Mouse (Mus musculus) liver, postnatal 0 days (tissue): Measurements from ENCODE around the gene Lmln. TPM values are rescaled to one million over a fixed set of nuclear protein-coding genes. Genes with fewer than 3 reads are reported as not detected.
"Not testable (repeated sequence)": the region's sequence is repeated elsewhere in the genome, so short reads cannot be mapped to it uniquely, and the experiment has no call there.

Experiments used
- ATAC-seq: fragments of 200-750 bp; cut with Nextera tagmentation; 2 replicates; pipeline ENCODE4 v1.8.0; 2017; ENCODE audit warnings: mild to moderate bottlenecking, moderate library complexity
- DNase-seq: peaks from one replicate; pipeline ENCODE4 v3.0.0-alpha.2; 2016
- H3K27ac ChIP-seq: fragments of 300-500 bp; sonication (generic); 2 replicates; pipeline ENCODE4 v1.5.1; 2014; ENCODE audit warnings: antibody characterized with exemption, moderate library complexity, mild to moderate bottlenecking, low read depth
- H3K27me3 ChIP-seq: fragments of 300-500 bp; sonication (generic); 2 replicates; pipeline ENCODE4 v1.6.1; 2014; ENCODE audit warnings: low read length, control low read depth, mixed read lengths; ENCODE audit not compliant: insufficient read depth
- H3K36me3 ChIP-seq: fragments of 300-500 bp; sonication (generic); replicated peaks from 2 replicates; pipeline ENCODE4 v1.6.1; 2014; ENCODE audit warnings: mild to moderate bottlenecking, control low read depth, low read length, moderate library complexity, mixed read lengths; ENCODE audit not compliant: insufficient read depth
- H3K4me1 ChIP-seq: fragments of 300-500 bp; sonication (generic); 2 replicates; pipeline ENCODE4 v1.6.1; 2014; ENCODE audit warnings: antibody characterized with exemption, mild to moderate bottlenecking, control low read depth; ENCODE audit not compliant: insufficient read depth
- H3K4me2 ChIP-seq: fragments of 300-500 bp; sonication (generic); 2 replicates; pipeline ENCODE4 v1.6.1; 2014; ENCODE audit warnings: low read depth, mild to moderate bottlenecking, low read length, moderate library complexity, mixed read lengths
- H3K4me3 ChIP-seq: fragments of 300-500 bp; sonication (generic); 2 replicates; pipeline ENCODE4 v1.5.1; 2014; ENCODE audit warnings: low read depth, low read length
- H3K9ac ChIP-seq: fragments of 300-500 bp; sonication (generic); replicated peaks from 2 replicates; pipeline ENCODE4 v1.6.1; 2014; ENCODE audit warnings: mild to moderate bottlenecking, moderate library complexity
- H3K9me3 ChIP-seq: fragments of 300-500 bp; sonication (generic); 2 replicates; pipeline ENCODE4 v1.6.1; 2016; ENCODE audit warnings: mild to moderate bottlenecking, control low read depth, low read length, mixed read lengths
- CTCF ChIP-seq: sonication (generic); IDR thresholded peaks from 2 replicates; pipeline ENCODE4 v1.5.1; 2016; ENCODE audit warnings: antibody characterized with exemption, low read depth
- EP300 ChIP-seq: IDR thresholded peaks from 2 replicates; pipeline ENCODE4 v1.6.1; 2016; ENCODE audit warnings: antibody characterized with exemption, low read depth, mild to moderate bottlenecking
- WGBS: fragments of 180-500 bp; shearing (Covaris S2); extraction: QIAGEN DNeasy Blood & Tissue Kit; methylation state at CpG from one replicate; pipeline ENCODE4 v1.1.7; 2014; ENCODE audit not compliant: insufficient replicate concordance; 5-methylcytosine and 5-hydroxymethylcytosine counted together
- polyA plus RNA-seq: library from polyadenylated mRNA; unstranded; fragments of >200 nt; fragmentation: Nextera tagmentation; extraction: Ambion mirVana; gene quantifications from 2 replicates; pipeline ENCODE4 v1.2.1, GENCODE M21; 2015

Gene Lmln
- polyA plus RNA-seq, 1 experiment from 2014 or later: 1.2 TPM

- Histone ChIP-seq H3K27ac (no peak overlapping the region), H3K27me3 (no peaks in the 10 kb centered on the region), H3K4me1 (peaks cover 5% of the 10 kb centered on the region; the same call in 1 of the 2 replicates), H3K4me3 (no peak overlapping the region), H3K9ac (no peak overlapping the region), H3K36me3 (no peaks in the 10 kb centered on the region), H3K4me2 (no peak overlapping the region), H3K9me3 (no peaks in the 10 kb centered on the region)
- ATAC-seq: no peak
- TF ChIP-seq EP300 (no peak), CTCF (no peak)
- 78% methylated on average over 4 of the region's 4 CpGs for WGBS
- no peak for DNase-seq
Observed at GRCm38 (mm10) chr16:33148135-33148534, 85.8 kb downstream of the Lmln start.

GRCm38 (mm10) chr16:33150875-33151274 is 88.6 kb downstream of the Lmln start:
- not testable (repeated sequence) for H3K9me3 ChIP-seq, DNase-seq, H3K36me3 ChIP-seq, H3K4me3 ChIP-seq, H3K9ac ChIP-seq, H3K4me2 ChIP-seq, H3K4me1 ChIP-seq, H3K27ac ChIP-seq, ATAC-seq, H3K27me3 ChIP-seq
- WGBS: 59% methylated on average over 9 of the region's 9 CpGs

- H3K4me3 ChIP-seq: no peak overlapping the region
- no peak overlapping the region for H3K9ac ChIP-seq
- no peaks in the 10 kb centered on the region for H3K36me3 ChIP-seq
- H3K27ac ChIP-seq: no peak overlapping the region
- DNase-seq (no peak), ATAC-seq (no peak)
- no peaks in the 10 kb centered on the region for H3K27me3 ChIP-seq
- no peaks in the 10 kb centered on the region for H3K9me3 ChIP-seq
- WGBS: 67% methylated on average over 8 of the region's 8 CpGs
- H3K4me2 ChIP-seq: no peak overlapping the region
- TF ChIP-seq EP300 (no peak), CTCF (no peak)
- peaks cover 5% of the 10 kb centered on the region; the same call in 1 of the 2 replicates for H3K4me1 ChIP-seq
Observed at GRCm38 (mm10) chr16:33151558-33151957, 89.2 kb downstream of the Lmln start.

- Histone ChIP-seq H3K27me3 (no peaks in the 10 kb centered on the region), H3K9ac (no peak overlapping the region), H3K4me1 (peaks cover 8% of the 10 kb centered on the region), H3K4me2 (no peak overlapping the region), H3K9me3 (no peaks in the 10 kb centered on the region), H3K36me3 (no peaks in the 10 kb centered on the region), H3K27ac (no peak overlapping the region), H3K4me3 (no peak overlapping the region)
- no peak for TF ChIP-seq EP300
- peak; percentile 63 for TF ChIP-seq CTCF
- DNase-seq (peak; percentile 34), ATAC-seq (no peak)
- 37% methylated on average over 4 of the region's 4 CpGs for WGBS
Observed at GRCm38 (mm10) chr16:33154992-33155391, 92.7 kb downstream of the Lmln start.

- Histone ChIP-seq H3K36me3 (no peaks in the 10 kb centered on the region), H3K27ac (no peak overlapping the region), H3K4me3 (no peak overlapping the region), H3K4me1 (peaks cover 3% of the 10 kb centered on the region; the same call in 1 of the 2 replicates), H3K27me3 (no peaks in the 10 kb centered on the region), H3K9ac (no peak overlapping the region), H3K9me3 (peaks cover 12% of the 10 kb centered on the region), H3K4me2 (no peak overlapping the region)
- no peak for DNase-seq
- TF ChIP-seq EP300: no peak
- TF ChIP-seq CTCF: no peak
- 78% methylated on average over 11 of the region's 11 CpGs for WGBS
- no peak for ATAC-seq
Observed at GRCm38 (mm10) chr16:33158006-33158405, 95.7 kb downstream of the Lmln start.

- no peak overlapping the region for H3K9ac ChIP-seq
- no peak overlapping the region for H3K4me3 ChIP-seq
- H3K9me3 ChIP-seq: peaks cover 12% of the 10 kb centered on the region
- WGBS: 64% methylated on average over 14 of the region's 14 CpGs
- DNase-seq: no peak
- H3K36me3 ChIP-seq: no peaks in the 10 kb centered on the region
- no peak overlapping the region for H3K27ac ChIP-seq
- H3K27me3 ChIP-seq: no peaks in the 10 kb centered on the region
- TF ChIP-seq EP300 (no peak), CTCF (no peak)
- no peak for ATAC-seq
- no peak overlapping the region for H3K4me2 ChIP-seq
- peaks cover 3% of the 10 kb centered on the region; the same call in 1 of the 2 replicates for H3K4me1 ChIP-seq
Observed at GRCm38 (mm10) chr16:33158590-33159071, 96.3 kb downstream of the Lmln start.

- no peak overlapping the region for H3K9ac ChIP-seq
- peaks cover 12% of the 10 kb centered on the region for H3K9me3 ChIP-seq
- no peaks in the 10 kb centered on the region for H3K36me3 ChIP-seq
- H3K27me3 ChIP-seq: no peaks in the 10 kb centered on the region
- ATAC-seq (no peak), DNase-seq (no peak)
- no peak overlapping the region for H3K4me3 ChIP-seq
- no peak overlapping the region for H3K4me2 ChIP-seq
- H3K4me1 ChIP-seq: peaks cover 3% of the 10 kb centered on the region; the same call in 1 of the 2 replicates
- no peak overlapping the region for H3K27ac ChIP-seq
- WGBS: 89% methylated on average over 2 of the region's 2 CpGs
- TF ChIP-seq EP300 (no peak), CTCF (no peak)
Observed at GRCm38 (mm10) chr16:33159363-33159762, 97.0 kb downstream of the Lmln start.
